Mouse (Mus musculus) adrenal gland, postnatal 4 days (tissue): Measurements from ENCODE around the gene Mgrn1. TPM values are rescaled to one million over a fixed set of nuclear protein-coding genes. Genes with fewer than 3 reads are reported as not detected.

Experiments used
- DNase-seq, 2 experiments: peaks; one replicate each; pipeline ENCODE4 v3.0.0; 2021 to 2022; ENCODE audit warnings: low spot score in 2 of 2, mixed read lengths in 2 of 2
- total RNA-seq, 2 experiments: library from RNA; stranded (reverse); gene quantifications; 2 replicates each; pipeline ENCODE4 v1.2.3; 2021

Gene Mgrn1
- total RNA-seq, 2 experiments from 2014 or later = 91.7 to 96.1 TPM

DNA sequence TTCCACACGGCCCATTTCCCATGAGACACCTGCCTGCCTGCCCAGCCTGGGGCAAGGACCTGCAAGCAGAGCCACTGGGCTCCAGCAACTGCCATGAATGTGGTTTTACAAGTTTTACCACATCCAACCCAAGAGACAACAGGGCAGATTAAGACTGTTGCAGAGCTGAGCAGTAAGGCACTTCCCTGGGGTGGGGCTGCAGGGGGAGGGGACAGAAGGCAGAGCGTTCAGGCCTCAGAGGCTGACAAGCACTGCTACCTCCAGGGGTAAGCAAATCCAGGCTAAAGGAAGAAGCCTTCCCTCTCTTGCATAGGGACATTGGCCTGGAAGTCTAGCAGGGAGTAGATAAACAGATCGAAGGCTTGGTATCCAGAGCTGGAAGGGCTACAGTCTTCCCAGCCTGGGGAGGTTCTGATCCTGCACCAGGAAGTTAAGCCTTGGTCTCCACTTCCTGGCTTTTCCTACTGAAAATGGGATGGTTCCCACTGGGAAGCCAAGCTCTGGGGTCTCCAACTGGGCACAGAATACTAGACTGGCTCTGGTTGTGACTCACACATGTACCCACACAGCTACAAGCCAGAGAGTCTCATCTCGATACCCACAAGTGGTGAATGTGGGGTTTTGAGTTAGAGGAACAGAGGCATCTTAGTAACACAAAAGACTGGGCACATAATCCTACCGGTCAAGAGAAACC is 7.7 kb upstream of the Mgrn1 start:
- no peak for DNase-seq

DNA sequence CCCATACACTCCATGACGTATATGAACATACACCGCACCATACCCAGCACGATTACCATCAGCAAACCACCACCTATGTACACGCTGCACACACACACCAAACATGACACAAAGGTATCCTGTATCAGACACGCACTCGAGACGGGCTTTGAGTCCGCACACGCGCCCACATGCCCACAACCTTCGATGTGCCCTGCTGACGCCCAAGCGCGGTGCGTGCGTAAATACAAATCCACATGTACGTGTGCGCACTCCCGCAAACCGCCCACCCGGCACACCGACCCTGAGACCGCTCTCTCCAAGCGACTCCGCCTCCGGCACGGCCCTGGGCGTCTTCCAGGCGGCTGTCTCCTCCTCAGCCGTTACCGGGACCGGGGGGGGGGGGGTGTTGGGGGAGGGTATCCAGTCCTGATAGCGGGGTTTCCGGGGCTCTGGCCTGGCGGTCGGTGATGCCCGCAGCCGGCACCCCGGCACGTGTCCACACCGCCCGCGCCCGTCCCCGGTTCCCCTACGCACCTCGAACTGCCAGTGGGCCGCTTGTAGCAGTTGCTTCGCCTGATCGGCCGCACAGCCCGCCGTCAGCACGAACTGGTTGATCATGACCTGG is 6.8 kb upstream of the Mgrn1 start:
- DNase-seq = no peak

DNA sequence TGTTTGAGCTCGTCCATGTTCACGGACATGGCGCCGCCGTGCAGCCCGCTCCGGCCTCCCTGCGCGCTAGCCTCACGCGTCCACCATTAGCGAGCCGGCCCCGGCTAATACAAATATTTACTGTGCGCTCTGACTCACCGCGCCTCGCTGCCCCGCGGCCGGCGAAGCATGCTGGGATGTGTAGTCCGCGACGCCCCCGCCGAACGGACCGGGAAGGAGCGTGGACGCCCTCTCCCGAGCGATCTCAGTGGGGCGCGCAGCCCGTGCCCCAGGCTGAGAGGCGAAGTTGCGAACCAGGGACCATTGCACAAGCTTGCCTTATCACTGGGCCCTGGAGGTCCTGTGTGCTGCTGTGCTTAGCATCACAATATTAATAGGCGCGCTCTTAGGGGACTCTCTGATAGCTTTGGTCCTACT is 6.3 kb upstream of the Mgrn1 start:
- peak; percentile 73 to 82 for DNase-seq

DNA sequence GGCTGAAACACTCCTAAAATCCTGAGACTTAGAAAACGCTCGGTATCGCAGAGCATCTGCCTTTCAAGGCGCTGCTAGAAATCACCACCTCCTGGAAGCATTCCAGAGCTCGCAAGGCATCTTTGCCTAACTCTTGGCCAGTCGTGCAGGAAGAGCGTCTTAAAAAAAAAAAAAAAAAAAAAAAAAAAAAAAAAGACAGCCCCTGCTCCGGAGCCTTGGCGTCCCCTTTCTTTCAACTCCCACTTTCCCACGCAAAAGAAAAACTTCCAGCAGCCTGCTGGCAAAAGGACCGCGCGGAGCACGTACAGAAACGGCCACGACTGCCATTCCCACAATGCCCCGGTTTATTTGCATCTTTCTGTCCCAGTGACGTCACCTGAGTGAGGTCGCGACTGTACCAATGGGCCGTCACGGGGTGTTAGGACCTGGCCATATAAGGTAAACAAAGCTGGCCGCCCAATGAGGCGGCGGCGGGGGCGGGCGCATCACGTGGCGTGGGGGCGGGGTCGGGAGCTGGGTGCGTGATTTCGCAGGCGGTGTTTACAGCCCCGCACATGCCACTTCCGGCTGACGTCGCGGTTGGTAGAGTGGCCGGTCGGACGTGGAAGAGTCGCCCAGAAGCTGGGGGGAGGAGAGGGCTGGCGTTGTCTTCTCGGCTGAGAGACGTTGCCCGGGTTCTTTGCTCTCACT is 5.8 kb upstream of the Mgrn1 start, which contains the start of gene Ubald1:
TSS of gene Ubald1 (minus strand) at position 180 of the 690 bp plus-strand sequence.
- peak; percentile 91 to 97 for DNase-seq

DNA sequence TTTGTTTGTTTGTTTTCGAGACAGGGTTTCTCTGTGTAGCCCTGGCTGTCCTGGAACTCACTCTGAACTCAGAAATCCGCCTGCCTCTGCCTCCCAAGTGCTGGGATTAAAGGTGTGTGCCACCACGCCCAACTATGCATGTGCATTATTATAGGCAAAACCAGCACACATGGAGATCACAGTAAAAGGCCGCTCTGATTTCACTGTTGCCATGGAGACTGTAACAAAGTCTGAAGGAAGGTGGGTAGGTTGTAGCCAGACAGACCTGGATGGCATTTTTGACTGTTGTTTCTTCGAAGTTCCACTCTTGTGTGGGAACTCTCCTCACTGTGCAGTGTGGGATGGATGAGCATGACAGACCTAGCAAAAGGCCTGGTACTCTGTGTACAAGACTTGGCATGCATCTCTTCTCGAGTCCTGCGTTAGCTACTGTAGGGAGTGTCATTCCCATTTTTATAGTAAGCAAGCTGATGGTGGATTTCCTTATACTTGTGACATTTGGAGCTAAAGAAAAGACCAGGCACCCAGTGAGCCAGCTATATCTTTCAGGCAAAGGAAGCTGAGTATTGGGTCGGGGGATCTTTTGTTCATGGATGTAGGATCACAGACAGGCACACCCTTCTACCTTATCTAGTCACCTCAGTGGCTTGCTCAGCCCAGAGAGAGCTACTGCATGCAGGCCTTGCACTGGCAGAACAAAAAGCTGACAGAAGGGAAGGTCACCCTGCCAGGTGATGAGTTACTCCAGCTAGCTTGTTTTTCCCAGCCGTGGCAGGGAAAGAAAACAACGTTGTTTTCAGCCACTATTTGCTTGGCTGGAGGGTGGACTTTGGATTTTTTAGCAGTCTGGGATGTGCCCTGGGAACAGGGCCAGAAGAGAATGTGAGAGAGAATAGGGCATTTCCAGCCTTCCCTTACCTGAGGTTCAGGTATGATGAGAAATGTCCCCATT is 4.4 kb upstream of the Mgrn1 start:
- DNase-seq = no peak

DNA sequence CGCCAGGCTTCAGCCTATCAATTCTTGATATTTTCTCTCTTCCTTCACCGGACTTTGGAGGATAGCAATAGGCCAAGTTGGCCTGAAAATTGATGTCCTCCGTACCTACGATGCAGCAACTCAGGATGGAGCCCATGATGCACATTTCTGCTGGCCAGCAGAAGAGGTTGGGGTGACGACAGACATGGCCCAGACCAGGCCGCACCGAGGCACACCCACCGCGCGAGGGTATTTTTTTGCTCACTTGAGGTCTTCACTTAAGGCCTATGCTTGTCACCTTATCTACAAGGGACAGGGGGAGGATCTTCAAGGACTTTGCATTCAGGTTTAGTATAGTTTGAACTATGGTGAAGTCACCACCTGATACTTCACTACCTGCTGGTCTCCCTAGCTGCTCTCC is 1.1 kb upstream of the Mgrn1 start:
- no peak for DNase-seq

DNA sequence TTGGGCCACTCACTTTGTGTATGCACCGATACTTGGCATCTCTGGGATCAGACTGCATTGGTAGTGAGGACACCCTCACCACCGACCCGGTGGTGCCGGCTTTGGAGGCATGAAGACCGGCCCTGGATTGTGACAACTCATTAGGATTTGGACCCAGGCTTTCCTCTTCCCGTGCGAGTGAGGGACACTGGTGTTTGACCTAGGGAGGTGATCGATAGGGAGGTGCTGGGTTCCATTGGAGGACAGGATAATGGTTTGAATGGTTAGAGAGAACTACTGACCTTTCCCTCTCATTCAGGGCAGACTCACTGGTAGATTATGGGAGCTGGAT is 606 bp downstream of the Mgrn1 start:
- DNase-seq = no peak

DNA sequence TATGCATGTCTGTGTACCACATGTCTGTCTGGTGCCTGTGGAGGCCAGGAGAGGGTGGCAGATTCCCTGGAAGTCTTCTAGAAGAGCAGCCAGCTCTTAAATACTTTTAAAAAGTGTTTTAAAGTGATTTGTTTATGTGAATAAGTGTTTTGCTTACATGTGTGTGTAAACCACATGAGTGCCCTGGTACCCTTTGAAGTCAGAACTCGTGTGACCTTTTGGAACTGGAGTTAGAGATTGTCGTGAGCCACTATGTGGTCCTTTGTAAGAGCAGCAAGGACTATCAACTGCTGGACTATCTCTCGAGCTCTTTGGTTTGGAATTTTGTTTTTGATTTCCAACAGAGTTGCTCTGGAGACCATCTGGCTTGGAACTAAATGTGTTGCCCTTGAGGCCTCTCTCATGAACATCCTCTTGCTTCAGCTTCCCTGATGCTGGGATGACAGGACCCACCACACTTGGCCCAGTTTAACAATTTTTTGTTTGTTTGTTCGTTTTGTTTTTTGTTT is 4.2 kb downstream of the Mgrn1 start:
- DNase-seq = no peak

DNA sequence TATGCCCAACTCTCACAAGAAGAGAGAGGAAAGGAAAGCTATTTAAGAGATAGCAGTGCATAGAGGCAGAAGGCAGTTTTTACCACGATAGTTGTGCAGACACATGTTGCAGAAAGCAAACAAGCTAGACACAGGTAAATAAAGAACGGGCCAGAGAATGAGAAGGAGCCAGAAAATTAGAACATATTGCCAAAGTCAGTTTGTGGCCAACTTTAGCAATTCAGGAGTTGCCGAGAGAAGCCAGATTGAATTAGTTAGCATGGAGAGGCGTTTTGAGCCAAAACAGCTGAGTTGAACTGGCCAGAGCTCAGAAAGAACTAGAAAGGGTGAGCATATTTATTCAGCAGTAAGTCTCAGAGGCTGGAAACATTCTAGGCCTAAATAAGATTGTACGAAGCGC is 6.1 kb downstream of the Mgrn1 start:
- no peak for DNase-seq

DNA sequence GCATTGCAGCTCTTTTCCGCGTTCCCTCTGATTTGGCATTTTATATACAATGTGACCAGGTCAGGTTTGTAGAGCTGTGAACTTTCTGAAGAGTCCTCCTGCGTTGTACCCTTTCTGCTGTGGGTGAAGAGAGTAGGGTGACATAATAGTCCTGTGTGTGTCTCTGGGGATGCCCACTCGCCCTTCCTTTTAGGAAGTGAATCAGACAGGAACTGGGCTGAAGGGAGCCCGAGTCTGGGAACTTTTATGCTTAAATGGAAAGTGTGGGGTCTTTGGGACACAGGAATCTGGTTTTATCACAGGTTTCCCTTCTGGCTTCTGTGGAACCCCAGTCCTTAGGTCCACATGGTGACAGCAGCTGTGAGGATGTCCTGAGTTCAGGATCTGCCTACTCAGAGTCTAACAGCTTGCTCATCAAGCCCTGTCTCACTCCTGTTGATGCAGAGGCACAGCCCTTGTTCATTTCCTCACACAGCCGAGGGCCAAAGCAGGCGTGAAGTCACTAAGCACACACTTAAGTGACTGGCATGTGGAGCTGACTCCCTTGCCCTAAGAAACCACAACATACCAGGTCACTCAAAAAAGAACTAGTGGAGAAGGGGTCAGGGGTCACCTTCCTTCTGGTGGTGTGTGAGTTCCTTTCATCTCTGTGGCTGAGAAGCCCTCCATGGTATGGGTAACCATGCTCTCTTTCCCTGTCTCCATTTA is 8.3 kb downstream of the Mgrn1 start:
- DNase-seq = no peak

DNA sequence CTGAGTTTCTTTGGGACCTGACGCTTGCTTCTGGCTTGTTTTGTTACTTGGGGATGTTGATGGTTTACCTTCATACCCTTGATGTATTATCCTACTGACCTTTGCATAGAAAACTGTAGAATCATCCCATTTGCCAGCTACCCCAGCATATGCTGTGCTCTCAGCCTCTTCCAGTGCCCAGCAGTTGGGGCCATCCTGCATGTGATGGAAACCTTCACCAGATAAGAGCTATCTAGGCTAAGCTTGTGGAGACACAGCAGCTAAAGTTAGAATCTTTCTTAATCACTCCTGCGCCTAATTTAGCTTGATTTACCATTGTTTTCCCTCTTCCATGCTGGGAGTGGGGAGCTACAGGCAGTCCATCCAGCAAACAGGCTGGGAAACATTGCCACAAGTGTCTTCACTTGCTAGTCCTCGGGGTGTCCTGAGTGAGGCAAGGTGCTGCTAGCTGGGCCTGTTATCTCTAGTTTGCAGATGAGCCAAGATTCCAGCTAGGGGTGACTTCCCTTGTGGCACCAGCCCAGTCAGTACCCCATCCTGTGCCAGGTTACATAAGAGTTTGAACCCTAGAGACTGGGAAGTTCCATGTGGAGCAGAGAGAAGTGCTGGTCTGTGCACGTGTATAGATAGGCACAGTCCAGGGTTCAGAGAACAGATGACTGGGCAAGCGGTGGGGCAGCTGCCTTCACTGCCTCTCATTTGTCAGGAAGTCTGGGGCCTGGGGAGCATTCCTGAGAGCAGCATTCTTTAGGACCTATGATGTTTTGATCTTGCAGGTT is 10.4 kb downstream of the Mgrn1 start:
- DNase-seq = no peak

DNA sequence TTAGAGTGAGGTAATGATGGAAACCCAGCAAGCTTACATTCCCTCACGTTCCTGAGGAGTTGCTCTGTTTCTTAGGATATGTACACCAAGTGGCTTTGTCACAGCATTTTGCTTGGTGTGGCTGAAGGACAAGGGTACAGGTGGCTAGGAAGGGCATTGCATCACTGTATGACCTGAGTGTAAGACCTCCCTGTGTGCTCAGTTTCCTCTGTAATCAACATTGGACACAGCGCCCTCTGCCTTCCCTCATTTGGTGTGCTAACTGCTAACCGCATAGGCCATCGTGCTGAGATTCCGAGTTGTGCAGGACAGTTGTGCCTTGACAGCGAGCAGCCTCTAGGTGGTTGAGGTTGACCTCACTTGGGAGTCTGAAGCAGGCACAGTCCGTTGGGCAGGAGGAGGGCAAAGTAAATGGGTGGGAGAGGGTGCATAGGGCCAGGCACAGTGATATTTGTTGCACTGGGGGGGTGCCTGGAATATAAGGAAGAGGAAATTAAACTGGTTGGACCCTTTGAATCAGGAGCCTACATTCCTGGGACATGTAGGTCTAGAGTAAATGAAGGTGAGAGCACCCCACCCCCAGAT is 11.2 kb downstream of the Mgrn1 start:
- DNase-seq = no peak

DNA sequence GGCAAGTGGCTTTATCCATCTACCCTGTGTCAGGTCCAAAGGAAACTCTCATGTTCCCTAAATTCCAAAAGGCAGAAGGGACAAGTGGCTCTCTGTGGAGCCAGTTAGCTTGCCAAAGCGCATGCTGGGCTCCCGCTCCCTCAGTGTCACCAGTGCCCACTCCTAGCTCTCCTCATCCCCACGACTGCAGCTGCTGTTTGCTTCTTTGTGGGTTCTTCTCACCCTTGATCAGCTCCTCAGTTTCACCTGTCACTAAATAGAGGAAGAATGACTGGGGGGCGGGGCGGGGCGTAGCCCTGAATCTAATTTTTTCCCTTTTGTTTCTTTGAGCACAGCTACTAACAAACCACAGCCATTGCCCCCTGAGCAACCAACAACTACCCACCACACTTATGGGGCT is 12.8 kb downstream of the Mgrn1 start:
- no peak for DNase-seq

DNA sequence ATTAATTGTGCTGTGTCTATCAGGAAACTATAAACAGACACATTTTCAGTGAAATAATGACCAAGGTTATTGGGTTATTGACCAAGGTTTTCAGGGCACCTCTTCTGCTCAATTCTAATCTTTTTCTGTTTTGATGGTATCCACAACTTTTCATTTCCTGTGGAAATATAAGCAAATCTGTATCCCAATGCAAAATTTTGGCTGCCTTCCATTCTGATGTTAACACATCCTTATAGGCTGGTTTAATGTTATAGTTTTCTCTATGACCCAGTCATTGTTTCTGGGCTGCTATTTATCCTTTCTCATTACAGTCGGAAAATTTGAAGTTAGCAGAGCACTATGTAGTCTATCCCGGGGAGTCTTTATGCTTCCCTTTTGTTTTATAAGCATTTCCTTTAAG is 13.7 kb downstream of the Mgrn1 start:
- DNase-seq = no peak

DNA sequence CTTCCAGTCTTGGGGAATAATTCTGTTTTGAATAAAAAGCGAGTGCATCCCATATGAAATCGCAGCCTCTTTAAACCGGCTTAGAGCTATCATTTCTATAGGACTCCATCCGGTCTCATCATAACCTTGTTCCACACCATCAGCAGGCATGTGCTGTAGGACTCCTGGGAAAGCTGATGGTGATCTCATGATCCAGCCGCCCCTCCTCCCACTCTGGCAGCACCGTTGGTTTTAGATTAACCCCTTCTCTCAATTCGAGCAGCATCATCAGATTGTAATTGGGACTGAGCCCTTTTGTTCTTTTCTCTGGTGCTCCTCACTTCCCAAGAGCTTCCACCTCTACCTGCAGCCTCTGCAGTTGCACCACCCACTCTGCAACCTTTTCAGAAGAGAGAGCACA is 15.1 kb downstream of the Mgrn1 start:
- no peak for DNase-seq

DNA sequence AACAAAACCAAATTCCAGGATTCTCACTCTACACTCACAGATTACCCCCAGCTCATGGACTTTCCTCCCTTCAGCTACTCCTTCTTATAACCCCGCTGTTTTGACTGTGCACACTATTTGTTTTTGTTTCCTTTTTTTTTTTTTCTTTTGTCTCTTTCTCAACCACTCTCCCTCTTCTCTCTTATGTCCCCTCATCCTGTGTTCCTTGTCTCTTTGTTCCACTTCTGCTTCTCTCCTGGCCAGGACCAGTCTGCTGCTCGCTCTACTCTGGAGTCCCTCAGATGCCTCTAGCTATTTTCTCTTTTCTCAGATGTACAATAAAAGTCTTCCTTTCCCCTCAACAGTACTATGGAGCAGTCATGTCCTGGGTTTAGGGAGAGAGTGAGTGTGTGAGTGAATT is 16.3 kb downstream of the Mgrn1 start:
- DNase-seq = no peak

DNA sequence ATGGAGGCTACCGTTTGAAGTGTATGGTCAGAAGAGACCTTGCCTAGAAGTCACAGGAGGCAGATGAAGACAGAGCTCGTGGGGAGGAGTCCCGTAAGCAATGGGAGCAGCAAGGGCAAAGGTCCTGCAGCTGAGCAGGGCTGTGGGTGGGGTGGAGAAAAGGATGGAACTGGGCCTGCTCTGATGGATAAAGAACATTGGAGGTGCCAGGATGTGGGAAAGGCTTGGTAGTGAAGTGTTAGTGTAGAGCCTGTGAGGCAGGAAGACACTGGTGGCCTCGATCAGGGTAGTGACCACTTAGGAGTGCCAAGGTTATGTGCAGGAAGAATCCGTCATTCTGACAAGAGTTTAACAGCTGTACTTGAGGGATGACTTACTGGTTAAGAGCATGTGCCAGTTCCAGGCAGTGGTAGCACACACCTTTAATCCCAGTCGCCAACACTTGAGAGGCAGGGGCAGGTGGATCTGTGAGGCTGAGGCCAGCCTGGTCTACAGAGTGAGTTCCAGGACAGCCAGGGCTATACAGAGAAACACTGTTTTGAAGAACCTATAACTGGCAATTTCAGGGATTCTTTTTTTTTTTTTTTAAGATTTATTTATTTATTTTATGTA is 17.5 kb downstream of the Mgrn1 start:
- no peak for DNase-seq

DNA sequence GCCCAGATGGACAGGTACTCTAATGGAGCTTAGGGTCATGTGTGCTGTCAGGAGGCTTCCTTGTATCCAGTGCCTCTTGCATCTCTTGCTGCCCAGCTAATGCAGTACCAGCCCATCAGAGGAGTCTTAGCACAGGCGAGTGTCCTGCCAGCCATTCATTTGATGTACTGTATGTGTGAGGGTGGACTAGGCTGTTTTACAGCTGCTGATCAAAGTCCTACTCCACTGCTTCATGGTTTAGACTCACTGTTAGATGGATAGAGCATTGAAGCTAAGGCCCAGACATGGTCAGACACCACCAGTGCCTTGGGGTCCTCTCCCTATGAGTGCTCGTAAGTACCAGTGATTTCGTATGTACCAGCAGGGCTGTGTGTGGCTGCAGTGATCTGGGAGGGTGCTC is 18.8 kb downstream of the Mgrn1 start:
- DNase-seq = no peak

DNA sequence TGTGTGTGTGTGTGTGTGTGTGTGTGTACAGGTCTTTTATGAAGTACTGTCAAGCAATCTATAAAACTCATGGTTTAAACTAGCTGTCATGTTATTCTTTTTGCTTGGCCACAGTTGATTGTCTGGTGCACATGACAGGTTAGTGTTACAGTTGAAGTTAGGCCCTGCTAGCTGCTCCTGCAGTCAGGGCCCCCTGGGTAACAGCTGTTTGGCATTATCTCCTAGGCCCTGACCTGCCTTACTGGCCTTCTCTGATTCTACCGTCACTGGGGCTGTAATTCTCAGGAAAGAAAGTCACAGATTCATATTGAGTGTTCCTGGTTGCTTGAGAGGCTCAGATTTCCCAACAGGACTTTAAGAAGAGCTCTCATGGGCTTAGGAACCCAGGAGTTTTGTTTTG is 19.5 kb downstream of the Mgrn1 start:
- no peak for DNase-seq
